Mouse (Mus musculus): ENCODE data around the gene Prkag2. TPM values are rescaled to one million over a fixed set of nuclear protein-coding genes. Genes with fewer than 3 reads are reported as not detected.

Prkag2 gene
- polyA plus RNA-seq, 1 experiment from 2014 or later = 76.5 TPM

- Histone ChIP-seq H3K4me2 (no peak overlapping the region), H3K9me3 (no peaks in the 10 kb centered on the region), H3K4me1 (replicated peaks) (peaks cover 8% of the 10 kb centered on the region; the same call in 1 of the 2 replicates), H3K27ac (replicated peaks) (no peak overlapping the region), H3K27me3 (no peaks in the 10 kb centered on the region), H3K36me3 (no peaks in the 10 kb centered on the region), H3K4me3 (no peak overlapping the region), H3K9ac (no peak overlapping the region)
- ATAC-seq (ENCODE audit: low read depth) = no peak
- WGBS = 82% methylated on average over 7 of the region's 7 CpGs
These were observed 125.3 kb downstream of the Prkag2 start for GRCm38 (mm10) chr5:24975100-24975499.

- 70% methylated on average over 9 of the region's 9 CpGs for WGBS
- no peak overlapping the region for H3K27ac ChIP-seq (replicated peaks)
- H3K27me3 ChIP-seq = no peaks in the 10 kb centered on the region
- ATAC-seq (ENCODE audit: low read depth) = no peak
- no peak overlapping the region for H3K4me3 ChIP-seq
- no peaks in the 10 kb centered on the region for H3K36me3 ChIP-seq
- no peak overlapping the region for H3K4me2 ChIP-seq
- H3K9me3 ChIP-seq = no peaks in the 10 kb centered on the region
- H3K4me1 ChIP-seq (replicated peaks) = peaks cover 8% of the 10 kb centered on the region; the same call in 1 of the 2 replicates
- no peak overlapping the region for H3K9ac ChIP-seq
These were observed 126.7 kb downstream of the Prkag2 start for GRCm38 (mm10) chr5:24973672-24974225.

GRCm38 (mm10) chr5:24973228-24973627 is 127.2 kb downstream of the Prkag2 start:
- no peak for ATAC-seq (ENCODE audit: low read depth)
- WGBS = 59% methylated on average over 13 of the region's 13 CpGs
- no peaks in the 10 kb centered on the region for H3K9me3 ChIP-seq

GRCm38 (mm10) chr5:24970552-24971275 is 129.7 kb downstream of the Prkag2 start:
- Histone ChIP-seq H3K4me2 (no peak overlapping the region), H3K36me3 (no peaks in the 10 kb centered on the region), H3K9me3 (no peaks in the 10 kb centered on the region), H3K4me3 (no peak overlapping the region), H3K27ac (replicated peaks) (no peak overlapping the region), H3K4me1 (replicated peaks) (no peaks in the 10 kb centered on the region), H3K27me3 (no peaks in the 10 kb centered on the region), H3K9ac (no peak overlapping the region)
- 91% methylated on average over 8 of the region's 8 CpGs for WGBS
- ATAC-seq (ENCODE audit: low read depth) = no peak

More at GRCm38 (mm10) chr5:24973228-24973627, 127.2 kb downstream of the Prkag2 start:
- Histone ChIP-seq H3K27ac (replicated peaks) (no peak overlapping the region), H3K4me1 (replicated peaks) (peaks cover 8% of the 10 kb centered on the region; the same call in 1 of the 2 replicates), H3K4me2 (no peak overlapping the region), H3K4me3 (no peak overlapping the region), H3K27me3 (no peaks in the 10 kb centered on the region), H3K36me3 (no peaks in the 10 kb centered on the region), H3K9ac (no peak overlapping the region)

GRCm38 (mm10) chr5:24969241-24969880 is 131.1 kb downstream of the Prkag2 start:
- Histone ChIP-seq H3K9me3 (no peaks in the 10 kb centered on the region), H3K36me3 (no peaks in the 10 kb centered on the region), H3K4me1 (replicated peaks) (no peaks in the 10 kb centered on the region), H3K9ac (no peak overlapping the region), H3K4me3 (no peak overlapping the region), H3K27me3 (no peaks in the 10 kb centered on the region), H3K27ac (replicated peaks) (no peak overlapping the region), H3K4me2 (no peak overlapping the region)
- ATAC-seq (ENCODE audit: low read depth) = no peak
- WGBS = 86% methylated on average over 11 of the region's 11 CpGs

- H3K36me3 ChIP-seq = no peaks in the 10 kb centered on the region
- no peak overlapping the region for H3K4me2 ChIP-seq
- no peak overlapping the region for H3K27ac ChIP-seq (replicated peaks)
- no peak overlapping the region for H3K9ac ChIP-seq
- no peak overlapping the region for H3K4me3 ChIP-seq
- no peaks in the 10 kb centered on the region for H3K9me3 ChIP-seq
- H3K4me1 ChIP-seq (replicated peaks) = no peaks in the 10 kb centered on the region
- ATAC-seq (ENCODE audit: low read depth) = no peak
- H3K27me3 ChIP-seq = no peaks in the 10 kb centered on the region
- 57% methylated on average over 8 of the region's 8 CpGs for WGBS
These were observed 131.7 kb downstream of the Prkag2 start for GRCm38 (mm10) chr5:24968792-24969191.

GRCm38 (mm10) chr5:24967898-24968535 is 132.4 kb downstream of the Prkag2 start:
- H3K9ac ChIP-seq = no peak overlapping the region
- no peaks in the 10 kb centered on the region for H3K4me1 ChIP-seq (replicated peaks)
- no peaks in the 10 kb centered on the region for H3K27me3 ChIP-seq
- H3K9me3 ChIP-seq = no peaks in the 10 kb centered on the region
- ATAC-seq (ENCODE audit: low read depth) = no peak
- no peak overlapping the region for H3K4me3 ChIP-seq
- 76% methylated on average over 7 of the region's 7 CpGs for whole genome bisulfite sequencing
- no peak overlapping the region for H3K27ac ChIP-seq (replicated peaks)
- H3K36me3 ChIP-seq = no peaks in the 10 kb centered on the region
- H3K4me2 ChIP-seq = no peak overlapping the region

GRCm38 (mm10) chr5:24963776-24964175 is 136.7 kb downstream of the Prkag2 start:
- Histone ChIP-seq H3K4me2 (no peak overlapping the region), H3K9ac (no peak overlapping the region), H3K27me3 (no peaks in the 10 kb centered on the region), H3K4me1 (replicated peaks) (no peaks in the 10 kb centered on the region), H3K27ac (replicated peaks) (no peak overlapping the region), H3K4me3 (no peak overlapping the region), H3K9me3 (no peaks in the 10 kb centered on the region), H3K36me3 (no peaks in the 10 kb centered on the region)
- 76% methylated on average over 4 of the region's 4 CpGs for WGBS
- ATAC-seq (ENCODE audit: low read depth) = no peak

- H3K4me3 ChIP-seq = no peak overlapping the region
- ATAC-seq (ENCODE audit: low read depth) = no peak
- 93% methylated on average over 5 of the region's 5 CpGs for WGBS
- H3K36me3 ChIP-seq = no peaks in the 10 kb centered on the region
- no peak overlapping the region for H3K4me2 ChIP-seq
- no peaks in the 10 kb centered on the region for H3K9me3 ChIP-seq
- no peaks in the 10 kb centered on the region for H3K4me1 ChIP-seq (replicated peaks)
- no peak overlapping the region for H3K27ac ChIP-seq (replicated peaks)
- no peaks in the 10 kb centered on the region for H3K27me3 ChIP-seq
- H3K9ac ChIP-seq = no peak overlapping the region
These were observed 139.7 kb downstream of the Prkag2 start for GRCm38 (mm10) chr5:24960791-24961190.

- 83% methylated on average over 3 of the region's 3 CpGs for WGBS
These were observed 140.7 kb downstream of the Prkag2 start for GRCm38 (mm10) chr5:24959758-24960157.

GRCm38 (mm10) chr5:24958596-24958995 is 141.8 kb downstream of the Prkag2 start:
- 85% methylated on average over 5 of the region's 5 CpGs for WGBS
- H3K36me3 ChIP-seq = no peaks in the 10 kb centered on the region
- no peak overlapping the region for H3K9ac ChIP-seq
- H3K4me3 ChIP-seq = no peak overlapping the region
- peaks cover 1% of the 10 kb centered on the region for H3K4me1 ChIP-seq (replicated peaks)
- no peak overlapping the region for H3K4me2 ChIP-seq
- H3K9me3 ChIP-seq = no peaks in the 10 kb centered on the region
- no peaks in the 10 kb centered on the region for H3K27me3 ChIP-seq
- ATAC-seq (ENCODE audit: low read depth) = no peak
- H3K27ac ChIP-seq (replicated peaks) = no peak overlapping the region

More at GRCm38 (mm10) chr5:24959758-24960157, 140.7 kb downstream of the Prkag2 start:
- Histone ChIP-seq H3K4me1 (replicated peaks) (no peaks in the 10 kb centered on the region), H3K9me3 (no peaks in the 10 kb centered on the region), H3K4me3 (no peak overlapping the region), H3K27me3 (no peaks in the 10 kb centered on the region), H3K27ac (replicated peaks) (no peak overlapping the region), H3K4me2 (no peak overlapping the region), H3K36me3 (no peaks in the 10 kb centered on the region), H3K9ac (no peak overlapping the region)
- no peak for ATAC-seq (ENCODE audit: low read depth)

- Histone ChIP-seq H3K9me3 (no peaks in the 10 kb centered on the region), H3K27me3 (no peaks in the 10 kb centered on the region), H3K27ac (replicated peaks) (no peak overlapping the region), H3K4me2 (no peak overlapping the region), H3K9ac (no peak overlapping the region), H3K4me3 (no peak overlapping the region), H3K4me1 (replicated peaks) (peaks cover 12% of the 10 kb centered on the region), H3K36me3 (no peaks in the 10 kb centered on the region)
- 92% methylated on average over 7 of the region's 7 CpGs for WGBS
- no peak for ATAC-seq (ENCODE audit: low read depth)
These were observed 143.6 kb downstream of the Prkag2 start for GRCm38 (mm10) chr5:24956891-24957290.

Data from neural tube, embryonic 13.5 days (tissue).